Mouse (Mus musculus) liver, embryonic 14.5 days (tissue): ENCODE measurements around the gene Siah2. TPM values are rescaled to one million over a fixed set of nuclear protein-coding genes. Genes with fewer than 3 reads are reported as not detected.

Experiments used
- ATAC-seq: fragments of 200-750 bp; cut with Nextera tagmentation; 2 replicates; pipeline ENCODE4 v1.8.0; 2017; ENCODE audit warnings: moderate number of reproducible peaks, mild to moderate bottlenecking, moderate library complexity; ENCODE audit not compliant: insufficient read depth
- DNase-seq, 3 experiments: peaks; one replicate each; pipeline ENCODE4 v3.0.0-alpha.2; 2012 to 2013; ENCODE audit warnings: low read depth in 3 of 3, low spot score in 3 of 3
- H3K27ac ChIP-seq: fragments of 300-500 bp; sonication (generic); 2 replicates; pipeline ENCODE4 v1.5.1; 2014; ENCODE audit warnings: moderate library complexity, mild to moderate bottlenecking, control low read depth, inconsistent platforms
- H3K27me3 ChIP-seq: fragments of 300-500 bp; sonication (generic); 2 replicates; pipeline ENCODE4 v1.6.1; 2014; ENCODE audit warnings: mild to moderate bottlenecking, low read length, moderate library complexity; ENCODE audit not compliant: control insufficient read depth, insufficient read depth
- H3K36me3 ChIP-seq: fragments of 300-500 bp; sonication (generic); replicated peaks from 2 replicates; pipeline ENCODE4 v1.6.1; 2014; ENCODE audit warnings: low read depth; ENCODE audit not compliant: control insufficient read depth, insufficient read depth
- H3K4me1 ChIP-seq, 2 experiments: fragments of 200-500 bp in 1 of 2; fragments of 300-500 bp in 1 of 2; sonication (generic) in 1 of 2; replicated peaks; 2 replicates each; pipeline ENCODE4 v1.6.1; 2012 to 2014; ENCODE audit warnings: antibody characterized with exemption in 1 of 2, inconsistent platforms in 1 of 2, low read length in 1 of 2; ENCODE audit not compliant: control insufficient read depth in 2 of 2, insufficient read depth in 2 of 2
- H3K4me2 ChIP-seq: fragments of 300-500 bp; sonication (generic); 2 replicates; pipeline ENCODE4 v1.6.1; 2014; ENCODE audit warnings: low read depth, mild to moderate bottlenecking, control low read depth, moderate library complexity
- H3K4me3 ChIP-seq, 2 experiments: fragments of 200-500 bp in 1 of 2; fragments of 300-500 bp in 1 of 2; sonication (generic) in 1 of 2; 2 replicates each; pipeline ENCODE4 v1.5.1; 2012 to 2014; ENCODE audit warnings: low read depth in 2 of 2, low read length in 2 of 2, mild to moderate bottlenecking in 2 of 2, control low read depth in 1 of 2, inconsistent platforms in 1 of 2, moderate library complexity in 1 of 2; ENCODE audit not compliant: insufficient read depth in 1 of 2
- H3K9ac ChIP-seq: fragments of 300-500 bp; sonication (generic); replicated peaks from 2 replicates; pipeline ENCODE4 v1.6.1; 2014; ENCODE audit warnings: mild to moderate bottlenecking, control low read depth, moderate library complexity
- H3K9me3 ChIP-seq: fragments of 300-500 bp; sonication (generic); 2 replicates; pipeline ENCODE4 v1.6.1; 2016; ENCODE audit warnings: low read length, mixed read lengths; ENCODE audit not compliant: control insufficient read depth
- CTCF ChIP-seq: IDR thresholded peaks from 2 replicates; pipeline ENCODE4 v1.5.1; 2016; ENCODE audit warnings: antibody characterized with exemption, low read depth, control low read depth
- EP300 ChIP-seq: IDR thresholded peaks from 2 replicates; pipeline ENCODE4 v1.6.1; 2016; ENCODE audit warnings: antibody characterized with exemption, low read depth
- WGBS: fragments of 180-500 bp; shearing (Covaris S2); extraction: QIAGEN DNeasy Blood & Tissue Kit; methylation state at CpG from one replicate; pipeline ENCODE4 v1.1.7; 2014; ENCODE audit not compliant: insufficient replicate concordance; 5-methylcytosine and 5-hydroxymethylcytosine counted together
- polyA plus RNA-seq, 2 experiments: library from polyadenylated mRNA; depleted of rRNA in 1 of 2; stranded (reverse) in 1 of 2; unstranded in 1 of 2; fragments of >200 nt; fragmentation: Nextera tagmentation in 1 of 2; extraction: Ambion mirVana in 1 of 2; gene quantifications; 2 replicates each; pipeline versions ENCODE4 v1.2.1 to v1.2.3; 2012 to 2014

The Siah2 gene
- polyA plus RNA-seq, 2 experiments = 2.8 to 4.7 TPM

DNA sequence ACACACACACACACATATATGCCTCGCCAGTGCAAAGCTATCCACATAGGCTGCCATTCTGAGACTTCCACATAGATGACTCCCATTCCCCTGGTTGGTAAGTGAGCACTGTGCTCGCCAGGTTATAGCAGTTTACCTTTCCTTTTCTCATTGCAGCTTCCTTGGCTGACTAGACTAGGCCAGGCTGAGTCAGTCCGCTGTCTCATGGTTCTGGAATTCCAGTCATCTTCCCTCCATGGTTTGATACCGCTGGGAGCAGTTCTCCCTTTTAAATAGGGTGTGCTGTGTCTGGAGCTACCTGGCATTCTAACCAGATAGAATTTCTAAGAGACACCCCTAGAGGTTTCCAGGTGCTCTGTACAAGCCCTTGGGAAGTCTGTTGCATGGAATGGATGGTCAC lies 46.0 kb downstream of the Siah2 start:
- no peak for DNase-seq
- no peaks in the 10 kb centered on the region for H3K9me3 ChIP-seq
- H3K4me2 ChIP-seq = no peak overlapping the region
- H3K27me3 ChIP-seq = no peaks in the 10 kb centered on the region
- TF ChIP-seq CTCF (no peak), EP300 (no peak)
- WGBS = 53% methylated on average over 4 of the region's 4 CpGs
- H3K4me3 ChIP-seq = no peak overlapping the region
- no peaks in the 10 kb centered on the region for H3K36me3 ChIP-seq
- H3K9ac ChIP-seq = no peak overlapping the region
- H3K4me1 ChIP-seq = no peaks in the 10 kb centered on the region
- no peak for ATAC-seq
- no peak overlapping the region for H3K27ac ChIP-seq

DNA sequence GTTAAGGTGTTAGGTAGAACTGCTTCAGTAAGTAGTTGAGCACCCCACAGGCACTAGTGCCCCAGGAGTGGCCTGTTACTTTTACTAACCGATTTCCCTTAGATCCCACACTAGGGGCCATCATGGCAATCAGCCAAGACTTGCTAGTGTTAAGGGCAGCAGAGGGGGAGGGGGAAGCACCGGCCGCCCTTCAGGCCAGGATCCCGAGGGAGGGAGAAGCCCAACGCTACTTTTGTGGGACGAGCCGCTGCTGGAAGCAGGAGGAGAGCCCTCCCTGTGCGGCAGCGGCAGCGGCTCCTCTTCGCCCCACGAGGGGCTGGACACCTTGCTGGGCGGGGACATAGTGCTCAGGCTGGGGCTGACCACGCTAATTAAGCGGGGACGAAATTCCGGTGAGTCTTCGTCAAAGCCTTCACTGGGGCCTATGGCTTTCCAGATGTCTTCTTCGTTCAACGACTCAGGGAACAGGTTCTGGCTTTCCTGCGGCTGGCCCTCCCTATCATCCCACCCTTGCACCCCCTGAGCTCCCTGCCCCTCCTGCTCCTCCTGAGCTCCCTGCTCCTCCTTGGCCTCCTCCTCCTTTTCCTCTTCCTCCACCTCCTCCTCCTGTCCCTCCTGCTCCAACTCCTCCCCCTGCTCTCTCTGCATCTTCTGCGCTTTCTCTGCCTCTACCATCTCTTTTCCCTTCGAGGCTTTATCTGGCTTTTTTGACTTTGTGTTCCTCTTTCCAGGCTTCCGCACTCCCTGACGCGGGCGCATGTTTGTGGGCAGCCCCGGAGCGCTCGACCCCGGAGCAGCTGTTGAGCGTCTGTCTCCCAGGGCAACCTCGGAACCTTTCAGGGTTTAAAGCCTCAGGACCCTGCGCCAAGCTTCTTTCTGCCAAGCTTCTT lies 55.5 kb downstream of the Siah2 start, which contains the start of gene Erich6:
TSS of gene Erich6 (minus strand) at position 802 of the 890 bp plus-strand sequence.
- Histone ChIP-seq H3K4me3 (peak within 1 kb of the TSS; percentile 35 to 40), H3K4me1 (peaks cover 0 to 3% of the 10 kb centered on the region in 2 experiments; a peak in 1 of 4 replicates), H3K36me3 (no peaks in the 10 kb centered on the region), H3K27ac (no peak within 1 kb of the TSS), H3K4me2 (peak within 1 kb of the TSS; percentile 71), H3K9ac (peak within 1 kb of the TSS; percentile 31; the same call in 1 of the 2 replicates), H3K27me3 (no peaks in the 10 kb centered on the region), H3K9me3 (no peaks in the 10 kb centered on the region)
- WGBS = under 1% methylated on average over 32 of the region's 34 CpGs
- no peak for DNase-seq
- ATAC-seq = no peak
- no peak for TF ChIP-seq EP300
- no peak for TF ChIP-seq CTCF

DNA sequence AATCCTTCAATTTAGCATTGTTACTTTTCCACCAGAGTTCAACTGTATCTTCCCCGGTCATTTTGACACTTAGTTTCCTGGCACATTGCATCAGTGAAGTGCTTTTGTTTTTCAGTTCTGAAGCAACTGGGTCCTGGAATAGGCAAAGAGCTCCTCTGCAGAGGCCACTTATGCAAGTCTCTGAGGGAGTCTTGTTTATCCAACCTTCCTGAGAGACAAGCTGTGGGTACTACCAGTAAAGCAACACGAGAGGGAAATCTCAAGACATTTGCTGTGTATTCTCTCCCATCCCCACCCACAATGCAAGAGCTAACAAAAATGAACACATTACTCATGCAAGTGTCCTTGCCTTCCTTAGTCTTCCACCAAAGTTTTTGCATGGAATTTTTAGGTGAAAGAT lies 60.5 kb downstream of the Siah2 start:
- Histone ChIP-seq H3K9me3 (no peaks in the 10 kb centered on the region), H3K36me3 (no peaks in the 10 kb centered on the region), H3K4me2 (no peak overlapping the region), H3K4me3 (no peak overlapping the region), H3K27ac (no peak overlapping the region), H3K4me1 (peaks cover 0 to 3% of the 10 kb centered on the region in 2 experiments; a peak in 1 of 4 replicates), H3K9ac (no peak overlapping the region), H3K27me3 (no peaks in the 10 kb centered on the region)
- TF ChIP-seq EP300 (no peak), CTCF (no peak)
- WGBS = 71% methylated on average over 2 of the region's 2 CpGs
- DNase-seq = no peak
- no peak for ATAC-seq

GRCm38 (mm10) chr3:58624981-58625380 lies 67.2 kb downstream of the Siah2 start:
- ATAC-seq = no peak
- Histone ChIP-seq H3K27me3 (no peaks in the 10 kb centered on the region), H3K36me3 (no peaks in the 10 kb centered on the region), H3K9ac (no peak overlapping the region), H3K27ac (no peak overlapping the region), H3K9me3 (no peaks in the 10 kb centered on the region), H3K4me3 (no peak overlapping the region), H3K4me2 (no peak overlapping the region), H3K4me1 (peaks cover 0 to 2% of the 10 kb centered on the region in 2 experiments; a peak in 1 of 4 replicates)
- 60% methylated on average over 4 of the region's 4 CpGs for WGBS
- no peak for DNase-seq
- TF ChIP-seq CTCF (no peak), EP300 (no peak)

Other genes starting within 250 kb of the Siah2 start
- gene Eif2a, start 166.6 kb downstream of the Siah2 start, polyA plus RNA-seq (2012; rRNA removed) = 22.7 and 35.4 TPM in 2 replicates
- gene Eif2a, start 166.6 kb downstream of the Siah2 start, polyA plus RNA-seq (2014; fragmentation: Nextera tagmentation; extraction: Ambion mirVana) = 29.3 and 34.1 TPM in 2 replicates
- gene Serp1, start 166.5 kb downstream of the Siah2 start, polyA plus RNA-seq (2012; rRNA removed) = 27.6 and 32.5 TPM in 2 replicates
- gene Serp1, start 166.5 kb downstream of the Siah2 start, polyA plus RNA-seq (2014; fragmentation: Nextera tagmentation; extraction: Ambion mirVana) = 91.2 and 96.1 TPM in 2 replicates
- 22.3 and 28.5 TPM in 2 replicates for gene Selenot, start 115.8 kb downstream of the Siah2 start, polyA plus RNA-seq (2012; rRNA removed)
- gene Selenot, start 115.8 kb downstream of the Siah2 start, polyA plus RNA-seq (2014; fragmentation: Nextera tagmentation; extraction: Ambion mirVana) = 15.2 and 16.0 TPM in 2 replicates
- gene Erich6, start 55.2 kb downstream of the Siah2 start, polyA plus RNA-seq (2012; rRNA removed) = 0.01 TPM in 1 of 2 replicates, not detected in the other
- not detected in 2 replicates for gene Erich6, start 55.2 kb downstream of the Siah2 start, polyA plus RNA-seq (2014; fragmentation: Nextera tagmentation; extraction: Ambion mirVana)
- not detected in 2 replicates for gene Mindy4b-ps, start 129.9 kb upstream of the Siah2 start, polyA plus RNA-seq (2012; rRNA removed)
- gene Mindy4b-ps, start 129.9 kb upstream of the Siah2 start, polyA plus RNA-seq (2014; fragmentation: Nextera tagmentation; extraction: Ambion mirVana) = not detected in 2 replicates
- gene Clrn1, start 192.9 kb upstream of the Siah2 start, polyA plus RNA-seq (2012; rRNA removed) = not detected in 2 replicates
- not detected in 2 replicates for gene Clrn1, start 192.9 kb upstream of the Siah2 start, polyA plus RNA-seq (2014; fragmentation: Nextera tagmentation; extraction: Ambion mirVana)